Mouse (Mus musculus): ENCODE data around the gene Gm3642. TPM values are rescaled to one million over a fixed set of nuclear protein-coding genes. Genes with fewer than 3 reads are reported as not detected.
"Not testable (repeated sequence)": the region's sequence is repeated elsewhere in the genome, so short reads cannot be mapped to it uniquely, and the experiment has no call there.

Gene Gm3642
- total RNA-seq (2022) = under 1 TPM in 1 of 4 experiments, not detected in 3; 0.19 TPM

DNA sequence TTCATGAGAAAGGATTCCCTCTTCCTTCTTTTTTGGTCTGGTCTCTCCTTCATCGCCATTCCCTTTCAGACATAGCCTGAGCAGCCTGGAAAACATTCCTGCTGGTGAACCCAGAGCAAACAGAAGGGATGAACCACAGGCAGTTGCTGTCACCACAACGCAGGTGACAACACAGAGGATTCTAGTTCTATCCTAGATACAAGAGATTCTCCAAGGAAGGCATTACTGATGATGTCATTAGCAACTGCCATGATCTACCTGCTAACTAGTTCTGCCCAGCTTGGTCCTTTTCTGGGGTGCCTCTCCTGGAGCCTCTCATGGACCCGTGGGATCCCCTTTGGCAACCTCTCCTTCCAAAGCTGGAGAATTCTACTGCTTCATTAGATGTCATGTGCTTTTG is at the start of gene Gm3642:
Gm3642 (minus strand) TSS at position 101 of the 400 bp plus-strand sequence.
- not testable (repeated sequence) for DNase-seq (ENCODE audit: low spot score)

DNA sequence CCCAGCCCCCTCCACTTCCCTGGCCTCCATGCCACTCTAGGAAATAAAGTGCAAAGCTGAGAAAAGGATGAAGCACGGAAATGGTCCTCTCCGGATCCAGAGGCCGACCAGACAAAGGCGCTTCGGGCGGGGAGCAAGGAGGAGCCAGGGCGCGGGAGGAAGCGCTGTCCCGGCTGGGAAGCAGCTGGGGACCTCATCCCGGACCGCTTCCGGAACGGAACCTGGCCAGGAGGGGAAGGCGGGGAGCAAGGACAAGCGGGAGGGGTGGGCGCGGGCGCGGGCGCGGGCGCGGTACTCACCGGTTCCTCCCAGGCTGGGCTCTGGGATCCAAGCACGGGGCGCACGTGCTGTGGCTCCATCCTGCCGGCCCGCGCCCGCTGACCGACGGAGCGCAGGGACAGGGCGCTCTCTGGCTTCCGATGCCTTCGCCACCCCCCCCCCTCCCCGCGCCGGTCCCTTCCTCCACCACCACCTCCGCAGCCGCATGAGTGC is 49.5 kb upstream of the Gm3642 start, which contains the start of gene Gm3667:
Gm3667 (minus strand) TSS at position 442 of the 492 bp plus-strand sequence.
- peak; percentile 18 for DNase-seq (ENCODE audit: low spot score)

DNA sequence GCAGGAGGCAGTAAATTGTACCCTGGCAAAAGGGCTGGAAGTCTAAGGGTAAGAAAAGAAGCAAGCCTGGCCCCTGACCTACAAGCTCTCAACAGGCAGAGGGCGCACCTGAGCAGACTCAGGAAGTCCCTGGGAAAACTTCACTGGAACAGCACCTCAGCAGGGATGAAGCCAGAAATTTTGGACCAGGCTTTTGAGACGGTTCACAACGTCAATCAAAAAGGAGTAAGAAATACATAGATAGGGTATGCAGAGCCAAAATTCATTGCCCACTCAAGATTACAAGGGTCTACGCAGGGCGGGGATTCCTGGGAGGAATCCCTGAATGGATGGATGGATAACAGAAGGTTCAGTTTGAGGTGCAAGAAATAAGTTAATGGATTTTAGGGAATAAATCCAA is 48.7 kb upstream of the Gm3642 start:
- DNase-seq (ENCODE audit: low spot score) = peak; percentile 25

DNA sequence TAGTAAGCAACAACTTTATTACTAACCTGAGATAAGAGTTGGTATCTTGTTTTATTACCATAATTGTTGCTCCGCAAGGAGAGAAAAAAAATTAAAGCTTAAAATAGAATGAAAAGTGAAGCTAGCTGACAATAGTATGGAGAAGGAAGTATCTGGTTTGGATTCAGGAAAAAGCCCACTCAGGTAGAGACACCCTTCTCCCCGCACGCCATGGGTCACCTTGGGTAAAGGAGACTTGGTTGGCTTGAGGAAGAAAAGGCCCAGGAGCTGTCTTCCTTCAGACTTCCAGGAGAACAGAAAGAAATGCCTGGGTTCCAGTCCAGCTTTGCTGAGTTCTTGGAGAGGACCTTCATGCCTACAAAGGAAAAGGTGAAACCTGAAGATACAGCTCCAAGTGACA is 16.8 kb downstream of the Gm3642 start:
- DNase-seq (ENCODE audit: low spot score) = not testable (repeated sequence)

Other genes with a start within 250 kb of the Gm3642 start
- not detected for gene Gm3629, start 249.7 kb downstream of the Gm3642 start, total RNA-seq (2022)
- gene Gm3460, start 217.9 kb downstream of the Gm3642 start, total RNA-seq (2022) = not detected
- gene Gm10251, start 156.1 kb downstream of the Gm3642 start, total RNA-seq (2022) = not detected
- gene Gm8050, start 120.1 kb downstream of the Gm3642 start, total RNA-seq (2022) = not detected
- gene Gm3636, start 98.0 kb downstream of the Gm3642 start, total RNA-seq (2022) = 1 to 10 TPM in 1 of 4 experiments, under 1 TPM in 1, not detected in 2; 0.60 to 1.0 TPM
- gene Gm8362, start 65.9 kb downstream of the Gm3642 start, total RNA-seq (2022) = under 1 TPM in 1 of 4 experiments, not detected in 3; 0.29 TPM
- under 1 TPM in 1 of 4 experiments, not detected in 3; 0.47 TPM for gene Gm3667, start 49.7 kb upstream of the Gm3642 start, total RNA-seq (2022)
- gene Gm6356, start 133.5 kb upstream of the Gm3642 start, total RNA-seq (2022) = not detected
- under 1 TPM in 1 of 4 experiments, not detected in 3; 0.41 TPM for gene Gm10406, start 187.1 kb upstream of the Gm3642 start, total RNA-seq (2022)
- gene Gm3685, start 204.7 kb upstream of the Gm3642 start, total RNA-seq (2022) = not detected

Data from heart, adult 8-10 months (tissue).